Mouse (Mus musculus) frontal cortex, postnatal 14 days (tissue): ENCODE results near the gene Gimap9.

Experiments used
- DNase-seq, 2 experiments: peaks; one replicate each; pipeline ENCODE4 v3.0.0; 2022; ENCODE audit warnings: low spot score in 2 of 2

Gimap9 gene

GRCm38 (mm10) chr6:48689320-48689719 is 13.4 kb downstream of the Gimap9 start:
- DNase-seq: no peak

- DNase-seq: no peak
Observed at GRCm38 (mm10) chr6:48692962-48693361, 17.0 kb downstream of the Gimap9 start.

- no peak for DNase-seq
Observed at GRCm38 (mm10) chr6:48696830-48697554, 21.1 kb downstream of the Gimap9 start.

- no peak for DNase-seq
Observed at GRCm38 (mm10) chr6:48697555-48697930, 21.6 kb downstream of the Gimap9 start.

- DNase-seq: no peak
Observed at GRCm38 (mm10) chr6:48698066-48698856, 22.3 kb downstream of the Gimap9 start.

- no peak for DNase-seq
Observed at GRCm38 (mm10) chr6:48698888-48699287, 23.0 kb downstream of the Gimap9 start.

- DNase-seq: no peak
Observed at GRCm38 (mm10) chr6:48700251-48701075, 24.5 kb downstream of the Gimap9 start.

GRCm38 (mm10) chr6:48702146-48702545 is 26.2 kb downstream of the Gimap9 start:
- DNase-seq: no peak

- DNase-seq: no peak
Observed at GRCm38 (mm10) chr6:48702601-48703000, 26.7 kb downstream of the Gimap9 start.

- DNase-seq: no peak
Observed at GRCm38 (mm10) chr6:48704146-48704545, 28.2 kb downstream of the Gimap9 start.

- DNase-seq: no peak
Observed at GRCm38 (mm10) chr6:48706130-48706529, 30.2 kb downstream of the Gimap9 start.

- no peak for DNase-seq
Observed at GRCm38 (mm10) chr6:48718455-48718854, 42.5 kb downstream of the Gimap9 start, which contains the start of the genes Gm28053 and Gimap7. TSS of gene Gm28053 (plus strand) at chr6:48718607. TSS of gene Gimap7 (plus strand) at chr6:48718621.

GRCm38 (mm10) chr6:48720326-48720725 is 44.4 kb downstream of the Gimap9 start:
- no peak for DNase-seq

- DNase-seq: no peak
Observed at GRCm38 (mm10) chr6:48723468-48723867, 47.5 kb downstream of the Gimap9 start.

- DNase-seq: no peak
Observed at GRCm38 (mm10) chr6:48725476-48725875, 49.5 kb downstream of the Gimap9 start.

- no peak for DNase-seq
Observed at GRCm38 (mm10) chr6:48727761-48728160, 51.8 kb downstream of the Gimap9 start.
